Mouse (Mus musculus) stomach, postnatal 0 days (tissue): ENCODE results near the gene Slc22a23. TPM values are rescaled to one million over a fixed set of nuclear protein-coding genes. Genes with fewer than 3 reads are reported as not detected.
A peak's percentile ranks its signal among the peaks of the same experiment; 100 is the strongest.

Source experiments
- ATAC-seq: fragments of 200-750 bp; cut with Nextera tagmentation; 2 replicates; pipeline ENCODE4 v1.8.0; 2017; ENCODE audit not compliant: low FRiP score, low TSS enrichment
- DNase-seq: peaks from one replicate; pipeline ENCODE4 v3.0.0-alpha.2; 2016; ENCODE audit warnings: low spot score
- H3K27ac ChIP-seq: fragments of 300-500 bp; sonication (generic); replicated peaks from 2 replicates; pipeline ENCODE4 v1.5.1; 2014; ENCODE audit warnings: mild to moderate bottlenecking, control low read depth
- H3K27me3 ChIP-seq: fragments of 300-500 bp; sonication (generic); 2 replicates; pipeline ENCODE4 v1.6.1; 2014; ENCODE audit warnings: low read length; ENCODE audit not compliant: control insufficient read depth, insufficient read depth
- H3K36me3 ChIP-seq: fragments of 300-500 bp; sonication (generic); 2 replicates; pipeline ENCODE4 v1.6.1; 2014; ENCODE audit warnings: low read length, mixed read lengths; ENCODE audit not compliant: control insufficient read depth, insufficient read depth
- H3K4me1 ChIP-seq: fragments of 300-500 bp; sonication (generic); replicated peaks from 2 replicates; pipeline ENCODE4 v1.6.1; 2014; ENCODE audit warnings: antibody characterized with exemption; ENCODE audit not compliant: control insufficient read depth, insufficient read depth
- H3K4me2 ChIP-seq: fragments of 300-500 bp; sonication (generic); replicated peaks from 2 replicates; pipeline ENCODE4 v1.6.1; 2014; ENCODE audit warnings: low read depth, mild to moderate bottlenecking, control low read depth, moderate library complexity
- H3K4me3 ChIP-seq: fragments of 300-500 bp; sonication (generic); 2 replicates; pipeline ENCODE4 v1.5.1; 2014; ENCODE audit warnings: low read depth, low read length, control low read depth
- H3K9ac ChIP-seq: fragments of 300-500 bp; sonication (generic); 2 replicates; pipeline ENCODE4 v1.6.1; 2014; ENCODE audit warnings: mild to moderate bottlenecking, low read length, control low read depth, mixed read lengths
- H3K9me3 ChIP-seq: fragments of 300-500 bp; sonication (generic); 2 replicates; pipeline ENCODE4 v1.6.1; 2016; ENCODE audit warnings: low read length; ENCODE audit not compliant: control insufficient read depth
- CTCF ChIP-seq: IDR thresholded peaks from 2 replicates; pipeline ENCODE4 v1.5.1; 2016; ENCODE audit warnings: antibody characterized with exemption, low read depth, mild to moderate bottlenecking, moderate library complexity
- EP300 ChIP-seq: optimal IDR thresholded peaks from 2 replicates; pipeline ENCODE3; 2016; ENCODE audit warnings: antibody characterized with exemption
- WGBS: fragments of 180-500 bp; shearing (Covaris S2); extraction: QIAGEN DNeasy Blood & Tissue Kit; methylation state at CpG from one replicate; pipeline ENCODE4 v1.1.7; 2014; 5-methylcytosine and 5-hydroxymethylcytosine counted together
- polyA plus RNA-seq: library from polyadenylated mRNA; unstranded; fragments of >200 nt; fragmentation: Nextera tagmentation; extraction: Ambion mirVana; gene quantifications from 2 replicates; pipeline ENCODE4 v1.2.1, GENCODE M21; 2015

Slc22a23 gene
- polyA plus RNA-seq, 1 experiment from 2014 or later, result 6.9 TPM

DNA sequence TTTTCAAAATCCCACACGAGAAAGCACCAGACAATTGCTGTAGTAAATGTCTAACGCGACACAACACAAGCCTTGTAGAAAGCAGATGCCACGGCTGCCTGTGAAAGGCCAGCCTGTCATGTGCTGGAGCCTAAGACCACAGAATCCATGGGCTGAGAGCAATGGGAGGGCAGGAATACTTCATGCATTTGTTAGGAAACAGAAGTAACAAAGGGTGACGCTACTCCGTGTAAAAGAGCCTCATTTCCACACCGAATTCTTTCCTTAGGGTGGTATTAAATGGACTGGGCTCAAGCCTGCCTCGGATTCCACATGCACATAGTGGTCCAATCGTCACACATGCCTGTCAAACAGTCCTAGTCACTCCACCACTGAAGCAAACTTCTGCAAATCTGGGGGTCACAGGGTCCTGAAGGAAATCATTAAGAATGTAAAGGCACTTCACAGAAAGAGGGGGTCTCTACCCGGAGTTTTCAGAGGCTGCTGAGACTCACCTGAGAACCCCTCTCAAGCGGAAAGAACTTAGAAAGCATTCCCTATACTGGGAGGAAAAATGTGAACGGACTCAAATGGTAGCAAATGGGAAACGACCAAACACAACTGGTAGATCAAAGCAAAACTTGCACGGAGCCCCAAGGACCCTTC lies 106.2 kb downstream of the Slc22a23 start:
- H3K36me3 ChIP-seq, result no peaks in the 10 kb centered on the region
- H3K27ac ChIP-seq, result no peak overlapping the region; the same call in 1 of the 2 replicates
- H3K4me3 ChIP-seq, result no peak overlapping the region
- no peak overlapping the region for H3K4me2 ChIP-seq
- no peaks in the 10 kb centered on the region for H3K4me1 ChIP-seq
- no peak overlapping the region for H3K9ac ChIP-seq
- TF ChIP-seq EP300 (no peak), CTCF (no peak)
- H3K9me3 ChIP-seq, result no peaks in the 10 kb centered on the region
- 38% methylated on average over 14 of the region's 14 CpGs for WGBS
- H3K27me3 ChIP-seq, result no peaks in the 10 kb centered on the region
- DNase-seq, result no peak
- no peak for ATAC-seq

DNA sequence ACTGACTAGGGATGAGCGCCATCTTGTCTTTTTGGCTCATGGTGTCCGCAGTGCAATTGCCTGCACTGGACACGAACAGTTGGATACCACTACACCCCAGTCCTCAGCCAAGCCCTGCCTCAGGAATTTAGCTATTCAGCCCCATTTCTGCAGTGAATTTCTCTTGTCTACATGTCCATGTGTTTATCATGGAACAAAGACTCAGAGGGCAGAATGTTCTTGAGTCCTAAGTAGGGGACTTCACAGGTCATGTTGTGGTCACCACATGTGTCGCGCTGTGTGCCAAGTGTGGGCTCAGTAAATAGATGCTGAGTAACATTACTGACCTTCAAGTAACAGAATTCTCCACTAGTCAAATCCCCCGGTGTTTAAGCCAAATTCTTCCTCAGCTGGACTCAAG lies 109.9 kb downstream of the Slc22a23 start:
- WGBS, result 88% methylated on average over 6 of the region's 6 CpGs
- ATAC-seq (no peak), DNase-seq (no peak)
- no peak for TF ChIP-seq EP300
- no peak for TF ChIP-seq CTCF
- H3K4me2 ChIP-seq, result no peak overlapping the region
- H3K27me3 ChIP-seq, result no peaks in the 10 kb centered on the region
- H3K27ac ChIP-seq, result no peak overlapping the region
- no peaks in the 10 kb centered on the region for H3K9me3 ChIP-seq
- no peak overlapping the region for H3K4me3 ChIP-seq
- H3K9ac ChIP-seq, result no peak overlapping the region
- H3K4me1 ChIP-seq, result no peaks in the 10 kb centered on the region
- H3K36me3 ChIP-seq, result no peaks in the 10 kb centered on the region

GRCm38 (mm10) chr13:34234439-34234838 lies 110.5 kb downstream of the Slc22a23 start:
- no peak for ATAC-seq
- H3K9me3 ChIP-seq, result no peaks in the 10 kb centered on the region
- no peaks in the 10 kb centered on the region for H3K27me3 ChIP-seq
- H3K36me3 ChIP-seq, result no peaks in the 10 kb centered on the region
- H3K4me3 ChIP-seq, result no peak overlapping the region
- H3K4me1 ChIP-seq, result no peaks in the 10 kb centered on the region
- H3K27ac ChIP-seq, result no peak overlapping the region
- H3K9ac ChIP-seq, result no peak overlapping the region
- no peak for DNase-seq
- H3K4me2 ChIP-seq, result no peak overlapping the region
- 62% methylated on average over 5 of the region's 5 CpGs for whole genome bisulfite sequencing
- TF ChIP-seq CTCF (no peak), EP300 (no peak)

DNA sequence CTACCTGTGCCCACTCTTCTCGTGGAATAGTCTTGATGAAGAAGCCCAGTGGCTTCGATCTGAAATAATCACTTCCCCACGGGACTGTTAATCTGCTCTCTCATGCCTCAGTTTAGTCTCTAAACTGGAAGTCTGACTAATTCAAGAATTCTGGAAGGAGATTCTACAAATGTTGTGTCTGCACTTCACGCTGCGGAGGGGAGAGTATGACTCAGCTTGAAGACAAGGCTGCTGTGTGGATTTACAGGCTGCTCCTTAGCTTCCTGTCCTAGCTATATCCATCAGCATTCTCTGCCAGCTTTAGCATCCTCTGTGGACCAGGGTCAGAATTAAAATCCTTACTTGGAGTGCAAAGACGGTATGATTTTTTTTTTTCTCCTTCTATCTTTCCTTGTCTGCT lies 112.0 kb downstream of the Slc22a23 start:
- DNase-seq (no peak), ATAC-seq (no peak)
- no peaks in the 10 kb centered on the region for H3K36me3 ChIP-seq
- H3K9me3 ChIP-seq, result no peaks in the 10 kb centered on the region
- no peak for TF ChIP-seq CTCF
- TF ChIP-seq EP300, result no peak
- no peak overlapping the region for H3K4me3 ChIP-seq
- H3K4me2 ChIP-seq, result no peak overlapping the region
- WGBS, result 62% methylated on average over 6 of the region's 6 CpGs
- H3K27ac ChIP-seq, result no peak overlapping the region
- H3K27me3 ChIP-seq, result no peaks in the 10 kb centered on the region
- H3K4me1 ChIP-seq, result no peaks in the 10 kb centered on the region
- no peak overlapping the region for H3K9ac ChIP-seq

DNA sequence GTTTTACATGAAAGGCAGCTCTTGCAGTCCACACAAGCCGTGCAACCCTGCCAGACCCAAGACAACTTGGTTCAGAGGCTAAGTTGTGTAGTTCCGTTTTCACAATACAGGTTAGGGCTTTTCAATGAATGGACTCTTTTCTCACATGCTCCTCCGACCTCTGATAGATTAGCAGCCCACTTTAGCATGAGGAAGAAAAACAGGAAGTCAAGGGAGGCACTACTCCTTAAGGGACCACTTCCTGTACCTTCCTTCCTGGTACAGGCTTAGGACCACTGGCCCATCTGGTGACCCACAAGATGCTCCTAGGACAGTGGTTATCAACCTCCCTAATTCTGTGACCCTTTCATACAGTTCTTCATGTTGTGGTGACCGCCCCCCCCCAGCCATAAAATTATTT lies 116.1 kb downstream of the Slc22a23 start:
- ATAC-seq (no peak), DNase-seq (no peak)
- Histone ChIP-seq H3K4me3 (no peak overlapping the region), H3K4me1 (no peaks in the 10 kb centered on the region), H3K9me3 (no peaks in the 10 kb centered on the region), H3K9ac (no peak overlapping the region), H3K27ac (no peak overlapping the region), H3K36me3 (no peaks in the 10 kb centered on the region), H3K4me2 (no peak overlapping the region), H3K27me3 (no peaks in the 10 kb centered on the region)
- WGBS, result 63% methylated on average over 4 of the region's 4 CpGs
- no peak for TF ChIP-seq EP300
- TF ChIP-seq CTCF, result no peak

DNA sequence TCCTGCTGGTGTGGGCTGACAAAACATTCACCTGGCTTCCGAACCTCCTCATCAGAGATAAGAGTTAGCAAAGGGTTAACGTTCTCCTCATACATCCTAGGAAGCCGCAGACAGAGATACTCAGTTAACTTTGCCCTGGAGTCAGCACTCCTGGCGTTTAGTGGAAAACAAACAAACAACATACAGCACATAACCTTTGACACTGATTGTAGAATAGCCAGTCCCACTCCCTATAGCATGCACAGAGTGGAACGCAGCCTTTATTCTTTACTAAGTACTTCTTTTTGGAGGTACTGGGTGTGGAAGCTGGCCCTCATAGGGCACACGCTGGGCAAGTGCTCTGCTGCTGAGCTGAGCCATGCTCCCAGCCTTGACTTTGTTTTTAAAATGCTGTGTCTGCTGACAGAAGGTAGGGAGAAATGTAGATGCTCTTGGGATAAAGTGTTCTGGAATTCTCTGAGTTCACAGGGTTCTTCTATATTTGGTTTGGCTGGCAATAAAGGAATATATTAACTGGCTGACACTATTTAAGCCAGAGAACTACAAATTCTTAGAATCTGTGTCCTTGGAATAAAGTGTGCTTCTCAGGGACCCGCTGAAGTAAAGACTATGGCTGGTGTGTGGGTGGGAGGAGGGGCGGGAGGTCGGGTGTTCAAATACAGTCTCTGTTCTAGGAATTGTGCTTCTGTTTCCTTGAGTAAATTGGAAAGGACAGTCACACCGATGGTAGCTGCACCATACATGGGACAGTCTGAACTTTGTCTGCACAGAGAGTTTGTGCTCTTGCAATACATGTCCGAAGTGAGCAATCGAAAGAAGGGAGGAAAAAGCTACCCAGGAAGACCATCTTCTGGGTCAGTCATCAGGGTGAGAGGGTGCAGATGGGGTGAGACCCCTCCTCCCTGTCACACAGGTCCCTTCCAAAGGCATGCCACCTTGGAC lies 117.0 kb downstream of the Slc22a23 start:
- WGBS, result 33% methylated on average over 12 of the region's 12 CpGs
- Histone ChIP-seq H3K27ac (peak overlapping the region; percentile 69), H3K4me3 (no peak overlapping the region), H3K9me3 (no peaks in the 10 kb centered on the region), H3K4me2 (no peak overlapping the region), H3K4me1 (0 out of 2 replicates have a peak, but pooled peaks cover under 1% of the 10 kb centered on the region), H3K36me3 (no peaks in the 10 kb centered on the region), H3K9ac (no peak overlapping the region), H3K27me3 (no peaks in the 10 kb centered on the region)
- peak; percentile 46 for ATAC-seq
- TF ChIP-seq CTCF (no peak), EP300 (peak; percentile 73)
- DNase-seq, result no peak
